Mouse (Mus musculus): ENCODE measurements at regions not wholly inside any gene's neighbourhood (a gene's known extent, or its start where the extent isn't known, plus 50 kb on each side); places are given as distances from the start of the nearest gene placed in this dataset.
A peak's percentile ranks its signal among the peaks of the same experiment; 100 is the strongest.

- Histone ChIP-seq H3K36me3 (ENCODE audit: control insufficient read depth, insufficient read depth, low read length) (no peaks in the 10 kb centered on the region), H3K9ac (ENCODE audit: low read length) (no peak overlapping the region), H3K4me3 (ENCODE audit: control insufficient read depth in 1 of 2, insufficient read depth in 1 of 2, low read depth in 1 of 2, low read length in 2 of 2) (no peak overlapping the region), H3K9me3 (ENCODE audit: control insufficient read depth, low read length) (no peaks in the 10 kb centered on the region), H3K27ac (replicated peaks in 1 of 2; ENCODE audit: control insufficient read depth in 1 of 2, insufficient read depth in 1 of 2, low read depth in 2 of 2, low read length in 2 of 2) (no peak overlapping the region), H3K4me1 (ENCODE audit: control insufficient read depth in 2 of 2, insufficient read depth in 2 of 2, low read length in 2 of 2) (0 out of 4 replicates have a peak, but pooled peaks cover 2 to 5% of the 10 kb centered on the region in 2 experiments), H3K4me2 (ENCODE audit: low read length) (no peak overlapping the region), H3K27me3 (ENCODE audit: control insufficient read depth, insufficient read depth, low read length) (no peaks in the 10 kb centered on the region)
- ATAC-seq (ENCODE audit: insufficient number of reproducible peaks, insufficient read depth, low FRiP score, low read depth): no peak
- 41% methylated on average over 4 of the region's 4 CpGs for WGBS
These were observed 171.5 kb downstream of the Sox9 start for GRCm38 (mm10) chr11:112953491-112953890.

- H3K36me3 ChIP-seq (ENCODE audit: control insufficient read depth, insufficient read depth, low read length): no peaks in the 10 kb centered on the region
- peaks cover 5 to 6% of the 10 kb centered on the region in 2 experiments; a peak in 1 of 4 replicates for H3K4me1 ChIP-seq (ENCODE audit: control insufficient read depth in 2 of 2, insufficient read depth in 2 of 2, low read length in 2 of 2)
- no peak overlapping the region for H3K27ac ChIP-seq (replicated peaks in 1 of 2; ENCODE audit: control insufficient read depth in 1 of 2, insufficient read depth in 1 of 2, low read depth in 2 of 2, low read length in 2 of 2)
- no peak overlapping the region for H3K4me2 ChIP-seq (ENCODE audit: low read length)
- no peak for ATAC-seq (ENCODE audit: insufficient number of reproducible peaks, insufficient read depth, low FRiP score, low read depth)
- H3K4me3 ChIP-seq (ENCODE audit: control insufficient read depth in 1 of 2, insufficient read depth in 1 of 2, low read depth in 1 of 2, low read length in 2 of 2): no peak overlapping the region
- H3K27me3 ChIP-seq (ENCODE audit: control insufficient read depth, insufficient read depth, low read length): peaks cover 11% of the 10 kb centered on the region; the same call in 1 of the 2 replicates
- H3K9me3 ChIP-seq (ENCODE audit: control insufficient read depth, low read length): no peaks in the 10 kb centered on the region
- 64% methylated on average over 5 of the region's 5 CpGs for WGBS
- no peak overlapping the region for H3K9ac ChIP-seq (ENCODE audit: low read length)
These were observed 174.9 kb downstream of the Sox9 start for GRCm38 (mm10) chr11:112956748-112957440.

- Histone ChIP-seq H3K4me2 (ENCODE audit: low read length) (no peak overlapping the region), H3K9ac (ENCODE audit: low read length) (no peak overlapping the region), H3K9me3 (ENCODE audit: control insufficient read depth, low read length) (no peaks in the 10 kb centered on the region), H3K4me1 (ENCODE audit: control insufficient read depth in 2 of 2, insufficient read depth in 2 of 2, low read length in 2 of 2) (peaks cover 0 to 5% of the 10 kb centered on the region in 2 experiments; a peak in 1 of 4 replicates), H3K4me3 (ENCODE audit: control insufficient read depth in 1 of 2, insufficient read depth in 1 of 2, low read depth in 1 of 2, low read length in 2 of 2) (no peak overlapping the region), H3K27me3 (ENCODE audit: control insufficient read depth, insufficient read depth, low read length) (peaks cover 11% of the 10 kb centered on the region; the same call in 1 of the 2 replicates), H3K27ac (replicated peaks in 1 of 2; ENCODE audit: control insufficient read depth in 1 of 2, insufficient read depth in 1 of 2, low read depth in 2 of 2, low read length in 2 of 2) (no peak overlapping the region), H3K36me3 (ENCODE audit: control insufficient read depth, insufficient read depth, low read length) (no peaks in the 10 kb centered on the region)
- WGBS: 10% methylated on average over 5 of the region's 5 CpGs
- ATAC-seq (ENCODE audit: insufficient number of reproducible peaks, insufficient read depth, low FRiP score, low read depth): no peak
These were observed 177.6 kb downstream of the Sox9 start for GRCm38 (mm10) chr11:112959609-112960008.

- Histone ChIP-seq H3K27ac (replicated peaks in 1 of 2; ENCODE audit: control insufficient read depth in 1 of 2, insufficient read depth in 1 of 2, low read depth in 2 of 2, low read length in 2 of 2) (no peak overlapping the region), H3K36me3 (ENCODE audit: control insufficient read depth, insufficient read depth, low read length) (no peaks in the 10 kb centered on the region), H3K9ac (ENCODE audit: low read length) (no peak overlapping the region), H3K4me3 (ENCODE audit: control insufficient read depth in 1 of 2, insufficient read depth in 1 of 2, low read depth in 1 of 2, low read length in 2 of 2) (no peak overlapping the region), H3K9me3 (ENCODE audit: control insufficient read depth, low read length) (no peaks in the 10 kb centered on the region), H3K27me3 (ENCODE audit: control insufficient read depth, insufficient read depth, low read length) (0 out of 2 replicates have a peak, but pooled peaks cover 6% of the 10 kb centered on the region), H3K4me2 (ENCODE audit: low read length) (no peak overlapping the region), H3K4me1 (ENCODE audit: control insufficient read depth in 2 of 2, insufficient read depth in 2 of 2, low read length in 2 of 2) (peaks cover under 1 to 5% of the 10 kb centered on the region in 2 experiments; a peak in 3 of 4 replicates)
- WGBS: 54% methylated on average over 8 of the region's 8 CpGs
- ATAC-seq (ENCODE audit: insufficient number of reproducible peaks, insufficient read depth, low FRiP score, low read depth): no peak
These were observed 191.3 kb downstream of the Sox9 start for GRCm38 (mm10) chr11:112973286-112973685.

- no peak overlapping the region for H3K4me2 ChIP-seq (ENCODE audit: low read length)
- no peak for ATAC-seq (ENCODE audit: insufficient number of reproducible peaks, insufficient read depth, low FRiP score, low read depth)
- H3K27me3 ChIP-seq (ENCODE audit: control insufficient read depth, insufficient read depth, low read length): peaks cover 10% of the 10 kb centered on the region; the same call in 1 of the 2 replicates
- WGBS: 81% methylated on average over 7 of the region's 7 CpGs
- no peaks in the 10 kb centered on the region for H3K9me3 ChIP-seq (ENCODE audit: control insufficient read depth, low read length)
- no peak overlapping the region for H3K4me3 ChIP-seq (ENCODE audit: control insufficient read depth in 1 of 2, insufficient read depth in 1 of 2, low read depth in 1 of 2, low read length in 2 of 2)
- H3K4me1 ChIP-seq (ENCODE audit: control insufficient read depth in 2 of 2, insufficient read depth in 2 of 2, low read length in 2 of 2): peaks cover 11 to 14% of the 10 kb centered on the region in 2 experiments
- H3K36me3 ChIP-seq (ENCODE audit: control insufficient read depth, insufficient read depth, low read length): no peaks in the 10 kb centered on the region
- H3K27ac ChIP-seq (replicated peaks in 1 of 2; ENCODE audit: control insufficient read depth in 1 of 2, insufficient read depth in 1 of 2, low read depth in 2 of 2, low read length in 2 of 2): no peak overlapping the region
- no peak overlapping the region for H3K9ac ChIP-seq (ENCODE audit: low read length)
These were observed 192.9 kb downstream of the Sox9 start for GRCm38 (mm10) chr11:112974893-112975292.

- Histone ChIP-seq H3K36me3 (ENCODE audit: control insufficient read depth, insufficient read depth, low read length) (no peaks in the 10 kb centered on the region), H3K27ac (replicated peaks in 1 of 2; ENCODE audit: control insufficient read depth in 1 of 2, insufficient read depth in 1 of 2, low read depth in 2 of 2, low read length in 2 of 2) (no peak overlapping the region), H3K9me3 (ENCODE audit: control insufficient read depth, low read length) (no peaks in the 10 kb centered on the region), H3K9ac (ENCODE audit: low read length) (no peak overlapping the region), H3K4me1 (ENCODE audit: control insufficient read depth in 2 of 2, insufficient read depth in 2 of 2, low read length in 2 of 2) (peaks cover 13 to 14% of the 10 kb centered on the region in 2 experiments), H3K4me3 (ENCODE audit: control insufficient read depth in 1 of 2, insufficient read depth in 1 of 2, low read depth in 1 of 2, low read length in 2 of 2) (no peak overlapping the region), H3K4me2 (ENCODE audit: low read length) (no peak overlapping the region), H3K27me3 (ENCODE audit: control insufficient read depth, insufficient read depth, low read length) (peaks cover 24% of the 10 kb centered on the region)
- 23% methylated on average over 12 of the region's 12 CpGs for WGBS
- no peak for ATAC-seq (ENCODE audit: insufficient number of reproducible peaks, insufficient read depth, low FRiP score, low read depth)
These were observed 195.1 kb downstream of the Sox9 start for GRCm38 (mm10) chr11:112976914-112977785.

GRCm38 (mm10) chr11:112978884-112979283 lies 196.9 kb downstream of the Sox9 start:
- no peaks in the 10 kb centered on the region for H3K36me3 ChIP-seq (ENCODE audit: control insufficient read depth, insufficient read depth, low read length)
- H3K4me2 ChIP-seq (ENCODE audit: low read length): peak overlapping the region; percentile 4; the same call in 1 of the 2 replicates
- ATAC-seq (ENCODE audit: insufficient number of reproducible peaks, insufficient read depth, low FRiP score, low read depth): peak; percentile 66; the same call in 1 of the 2 replicates
- peaks cover 13 to 14% of the 10 kb centered on the region in 2 experiments for H3K4me1 ChIP-seq (ENCODE audit: control insufficient read depth in 2 of 2, insufficient read depth in 2 of 2, low read length in 2 of 2)
- H3K9me3 ChIP-seq (ENCODE audit: control insufficient read depth, low read length): no peaks in the 10 kb centered on the region
- 6% methylated on average over 6 of the region's 6 CpGs for WGBS
- peaks cover 24% of the 10 kb centered on the region for H3K27me3 ChIP-seq (ENCODE audit: control insufficient read depth, insufficient read depth, low read length)
- peak overlapping the region in 1 of 2 experiments; percentile 55; a peak in 1 of 4 replicates for H3K27ac ChIP-seq (replicated peaks in 1 of 2; ENCODE audit: control insufficient read depth in 1 of 2, insufficient read depth in 1 of 2, low read depth in 2 of 2, low read length in 2 of 2)
- no peak overlapping the region for H3K4me3 ChIP-seq (ENCODE audit: control insufficient read depth in 1 of 2, insufficient read depth in 1 of 2, low read depth in 1 of 2, low read length in 2 of 2)
- H3K9ac ChIP-seq (ENCODE audit: low read length): no peak overlapping the region

Data from heart, embryonic 14.5 days (tissue).